Mouse (Mus musculus) hindbrain, embryonic 13.5 days (tissue): ENCODE results near the gene Eif2b5. TPM values are rescaled to one million over a fixed set of nuclear protein-coding genes. Genes with fewer than 3 reads are reported as not detected.

Experiments used
- ATAC-seq: fragments of 200-750 bp; cut with Nextera tagmentation; 2 replicates; pipeline ENCODE4 v1.8.0; 2017; ENCODE audit warnings: moderate TSS enrichment; ENCODE audit not compliant: low FRiP score
- H3K27ac ChIP-seq: fragments of 300-500 bp; sonication (generic); 2 replicates; pipeline ENCODE4 v1.5.1; 2015; ENCODE audit warnings: inconsistent platforms, mild to moderate bottlenecking, moderate library complexity
- H3K27me3 ChIP-seq: fragments of 300-500 bp; sonication (generic); 2 replicates; pipeline ENCODE4 v1.6.1; 2015; ENCODE audit warnings: mild to moderate bottlenecking, inconsistent platforms
- H3K36me3 ChIP-seq: fragments of 300-500 bp; sonication (generic); 2 replicates; pipeline ENCODE4 v1.6.1; 2015; ENCODE audit warnings: mild to moderate bottlenecking, inconsistent platforms
- H3K4me1 ChIP-seq: fragments of 300-500 bp; sonication (generic); replicated peaks from 2 replicates; pipeline ENCODE4 v1.6.1; 2015; ENCODE audit warnings: inconsistent platforms
- H3K4me2 ChIP-seq: fragments of 300-500 bp; sonication (generic); 2 replicates; pipeline ENCODE4 v1.6.1; 2015; ENCODE audit warnings: inconsistent platforms, mild to moderate bottlenecking, moderate library complexity
- H3K4me3 ChIP-seq: fragments of 300-500 bp; sonication (generic); 2 replicates; pipeline ENCODE4 v1.5.1; 2015; ENCODE audit warnings: mild to moderate bottlenecking, inconsistent platforms
- H3K9ac ChIP-seq: fragments of 300-500 bp; sonication (generic); 2 replicates; pipeline ENCODE4 v1.6.1; 2015; ENCODE audit warnings: mild to moderate bottlenecking, inconsistent platforms
- H3K9me3 ChIP-seq: fragments of 300-500 bp; sonication (generic); 2 replicates; pipeline ENCODE4 v1.6.1; 2016; ENCODE audit warnings: inconsistent platforms
- WGBS: fragments of 180-500 bp; shearing (Covaris S2); methylation state at CpG from one replicate; pipeline ENCODE4 v1.1.7; 2015; 5-methylcytosine and 5-hydroxymethylcytosine counted together
- polyA plus RNA-seq: library from polyadenylated mRNA; unstranded; fragments of >200 nt; fragmentation: Nextera tagmentation; extraction: Ambion mirVana; gene quantifications from 2 replicates; pipeline ENCODE4 v1.2.1, GENCODE M21; 2015

The Eif2b5 gene
- polyA plus RNA-seq, 1 experiment from 2014 or later = 99.5 TPM

- no peak for ATAC-seq
- Histone ChIP-seq H3K36me3 (no peaks in the 10 kb centered on the region), H3K27ac (no peak overlapping the region), H3K9me3 (no peaks in the 10 kb centered on the region), H3K4me3 (no peak overlapping the region), H3K9ac (no peak overlapping the region), H3K27me3 (peaks cover 18% of the 10 kb centered on the region), H3K4me2 (no peak overlapping the region), H3K4me1 (peaks cover 12% of the 10 kb centered on the region)
- WGBS = 78% methylated on average over 2 of the region's 2 CpGs
Observed at GRCm38 (mm10) chr16:20493452-20493851, 5.2 kb upstream of the Eif2b5 start.

- Histone ChIP-seq H3K9me3 (no peaks in the 10 kb centered on the region), H3K4me1 (peaks cover 23% of the 10 kb centered on the region), H3K36me3 (peaks cover 14% of the 10 kb centered on the region), H3K27me3 (peaks cover 18% of the 10 kb centered on the region), H3K4me2 (peak overlapping the region; percentile 52), H3K27ac (no peak overlapping the region), H3K4me3 (peak overlapping the region; percentile 22), H3K9ac (peak overlapping the region; percentile 10; the same call in 1 of the 2 replicates)
- WGBS = 22% methylated on average over 25 of the region's 25 CpGs
- no peak; the same call in 1 of the 2 replicates for ATAC-seq
Observed at GRCm38 (mm10) chr16:20496671-20497600, 1.7 kb upstream of the Eif2b5 start.

GRCm38 (mm10) chr16:20497980-20498676 lies 489 bp upstream of the Eif2b5 start:
- H3K4me2 ChIP-seq = peak overlapping the region; percentile 81
- peaks cover 18% of the 10 kb centered on the region for H3K27me3 ChIP-seq
- peak overlapping the region; percentile 88 for H3K27ac ChIP-seq
- H3K9ac ChIP-seq = peak overlapping the region; percentile 91
- 12% methylated on average over 16 of the region's 16 CpGs for WGBS
- peak overlapping the region; percentile 85 for H3K4me3 ChIP-seq
- H3K36me3 ChIP-seq = peaks cover 25% of the 10 kb centered on the region
- peaks cover 23% of the 10 kb centered on the region for H3K4me1 ChIP-seq
- ATAC-seq = no peak
- no peaks in the 10 kb centered on the region for H3K9me3 ChIP-seq

GRCm38 (mm10) chr16:20506000-20506399 lies 7.4 kb downstream of the Eif2b5 start:
- no peaks in the 10 kb centered on the region for H3K9me3 ChIP-seq
- H3K27me3 ChIP-seq = no peaks in the 10 kb centered on the region
- H3K4me3 ChIP-seq = no peak overlapping the region
- H3K9ac ChIP-seq = no peak overlapping the region
- H3K36me3 ChIP-seq = peaks cover 100% of the 10 kb centered on the region
- no peaks in the 10 kb centered on the region for H3K4me1 ChIP-seq
- H3K27ac ChIP-seq = no peak overlapping the region
- no peak for ATAC-seq
- WGBS = 94% methylated on average over 8 of the region's 8 CpGs
- no peak overlapping the region for H3K4me2 ChIP-seq

- peak; percentile 68 for ATAC-seq
- 78% methylated on average over 3 of the region's 3 CpGs for WGBS
- H3K4me3 ChIP-seq = no peak overlapping the region
- no peaks in the 10 kb centered on the region for H3K4me1 ChIP-seq
- no peak overlapping the region for H3K4me2 ChIP-seq
- H3K27ac ChIP-seq = no peak overlapping the region
- peaks cover 73% of the 10 kb centered on the region for H3K36me3 ChIP-seq
- H3K9ac ChIP-seq = no peak overlapping the region
- no peaks in the 10 kb centered on the region for H3K9me3 ChIP-seq
- no peaks in the 10 kb centered on the region for H3K27me3 ChIP-seq
Observed at GRCm38 (mm10) chr16:20509349-20509748, 10.7 kb downstream of the Eif2b5 start.

GRCm38 (mm10) chr16:20511277-20511847 lies 12.7 kb downstream of the Eif2b5 start:
- H3K36me3 ChIP-seq = peaks cover 53% of the 10 kb centered on the region

GRCm38 (mm10) chr16:20516032-20516431 lies 17.4 kb downstream of the Eif2b5 start:
- Histone ChIP-seq H3K27ac (peak overlapping the region; percentile 96), H3K4me3 (peak overlapping the region; percentile 69), H3K9ac (peak overlapping the region; percentile 98), H3K27me3 (no peaks in the 10 kb centered on the region), H3K4me1 (peaks cover 36% of the 10 kb centered on the region), H3K36me3 (peaks cover 10% of the 10 kb centered on the region), H3K4me2 (peak overlapping the region; percentile 97), H3K9me3 (no peaks in the 10 kb centered on the region)
- no peak for ATAC-seq

More at GRCm38 (mm10) chr16:20511277-20511847, 12.7 kb downstream of the Eif2b5 start:
- Histone ChIP-seq H3K4me3 (no peak overlapping the region), H3K4me2 (no peak overlapping the region), H3K27ac (no peak overlapping the region), H3K9ac (no peak overlapping the region), H3K4me1 (peaks cover 5% of the 10 kb centered on the region), H3K9me3 (no peaks in the 10 kb centered on the region), H3K27me3 (no peaks in the 10 kb centered on the region)
- WGBS = 94% methylated on average over 7 of the region's 7 CpGs
- no peak for ATAC-seq

GRCm38 (mm10) chr16:20516726-20517201 lies 18.1 kb downstream of the Eif2b5 start, which contains the start of gene Dvl3:
Gene Dvl3 (plus strand): TSS chr16:20516982.
- Histone ChIP-seq H3K36me3 (peaks cover 9% of the 10 kb centered on the region), H3K27me3 (no peaks in the 10 kb centered on the region), H3K4me2 (peak within 1 kb of the TSS; percentile 97), H3K9me3 (no peaks in the 10 kb centered on the region), H3K4me1 (peaks cover 36% of the 10 kb centered on the region), H3K27ac (peak within 1 kb of the TSS; percentile 96), H3K9ac (peak within 1 kb of the TSS; percentile 98), H3K4me3 (peak within 1 kb of the TSS; percentile 69)
- peak; percentile 94 for ATAC-seq
- under 1% methylated on average over 50 of the region's 55 CpGs for WGBS

- H3K4me3 ChIP-seq = peak overlapping the region; percentile 69
- peak; percentile 27 for ATAC-seq
Observed at GRCm38 (mm10) chr16:20517216-20517615, 18.6 kb downstream of the Eif2b5 start.

GRCm38 (mm10) chr16:20517701-20518374 lies 19.2 kb downstream of the Eif2b5 start:
- WGBS = 3% methylated on average over 6 of the region's 6 CpGs
- Histone ChIP-seq H3K9ac (peak overlapping the region; percentile 98), H3K4me3 (peak overlapping the region; percentile 69), H3K9me3 (no peaks in the 10 kb centered on the region), H3K27ac (peak overlapping the region; percentile 96), H3K4me1 (peaks cover 36% of the 10 kb centered on the region), H3K4me2 (peak overlapping the region; percentile 97), H3K27me3 (no peaks in the 10 kb centered on the region), H3K36me3 (peaks cover 15% of the 10 kb centered on the region)
- peak; percentile 64 for ATAC-seq

More at GRCm38 (mm10) chr16:20517216-20517615, 18.6 kb downstream of the Eif2b5 start:
- H3K9me3 ChIP-seq = no peaks in the 10 kb centered on the region
- H3K9ac ChIP-seq = peak overlapping the region; percentile 98
- H3K27me3 ChIP-seq = no peaks in the 10 kb centered on the region
- H3K36me3 ChIP-seq = peaks cover 14% of the 10 kb centered on the region
- peak overlapping the region; percentile 96 for H3K27ac ChIP-seq
- peak overlapping the region; percentile 97 for H3K4me2 ChIP-seq
- WGBS = under 1% methylated on average over 26 of the region's 26 CpGs
- H3K4me1 ChIP-seq = peaks cover 36% of the 10 kb centered on the region

- Histone ChIP-seq H3K9me3 (no peaks in the 10 kb centered on the region), H3K9ac (no peak overlapping the region), H3K4me3 (no peak overlapping the region), H3K27me3 (no peaks in the 10 kb centered on the region), H3K27ac (no peak overlapping the region), H3K36me3 (peaks cover 74% of the 10 kb centered on the region), H3K4me1 (peaks cover 18% of the 10 kb centered on the region), H3K4me2 (no peak overlapping the region)
- WGBS = 83% methylated on average over 10 of the region's 10 CpGs
- ATAC-seq = no peak
Observed at GRCm38 (mm10) chr16:20523886-20524285, 25.3 kb downstream of the Eif2b5 start.
